ENCODE assay signal across 21 mouse cellular contexts in the genomic region with DNA sequence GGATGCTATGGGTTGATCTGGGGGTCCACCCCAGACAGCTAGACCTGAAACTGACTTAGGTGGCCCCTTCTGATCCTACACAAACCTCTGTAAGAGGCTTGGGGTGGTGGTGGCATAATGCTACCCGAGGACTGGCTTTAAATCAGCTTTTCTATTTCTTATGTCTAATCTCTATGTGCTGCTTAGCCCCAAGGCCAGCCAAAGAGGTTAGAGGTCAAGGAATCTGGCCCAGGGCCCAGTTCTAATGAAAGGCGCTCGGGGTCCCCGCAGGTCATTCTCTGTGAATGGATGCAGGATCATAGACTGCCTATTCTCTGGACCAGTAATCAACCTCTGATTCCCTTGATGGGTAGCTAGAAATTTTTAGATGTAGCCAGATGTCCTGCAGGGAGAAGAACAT.
"Had no signal": no experiment of that assay in that cellular context is flagged by ENCODE, and none has a peak within 500 bp of the region (broad histone marks: within the 10 kb centered on the region; RNA-seq: fewer than 3 reads in every experiment).

No protein-coding gene starts in this region.

- H3K27ac ChIP-seq: liver, embryonic 13.5 days; liver, embryonic 15.5 days; lung, embryonic 15.5 days; midbrain, embryonic 10.5 days; midbrain, embryonic 12.5 days; neural tube, embryonic 15.5 days; stomach, embryonic 15.5 days; stomach, postnatal 0 days had no signal

- H3K4me3 ChIP-seq: liver, embryonic 13.5 days; liver, embryonic 15.5 days; lung, embryonic 15.5 days; midbrain, embryonic 10.5 days; midbrain, embryonic 12.5 days; myocyte; neural tube, embryonic 13.5 days; neural tube, embryonic 15.5 days; stomach, embryonic 15.5 days had no signal

- H3K9me3 ChIP-seq: liver, embryonic 13.5 days; liver, embryonic 15.5 days; lung, embryonic 15.5 days; neural tube, embryonic 13.5 days; stomach, embryonic 15.5 days had no signal

- H3K4me2 ChIP-seq: liver, embryonic 11.5 days; liver, embryonic 13.5 days; liver, embryonic 15.5 days; lung, embryonic 15.5 days; midbrain, embryonic 12.5 days; neural tube, embryonic 13.5 days; neural tube, embryonic 15.5 days; stomach, embryonic 15.5 days had no signal

- H3K36me3 ChIP-seq: liver, embryonic 13.5 days; liver, embryonic 15.5 days; lung, embryonic 15.5 days; midbrain, embryonic 10.5 days; midbrain, embryonic 12.5 days; neural tube, embryonic 13.5 days; neural tube, embryonic 15.5 days; stomach, embryonic 15.5 days had no signal

- H3K4me1 ChIP-seq: midbrain, embryonic 12.5 days; stomach, embryonic 15.5 days had no signal

- H3K27me3 ChIP-seq: liver, embryonic 13.5 days; liver, embryonic 15.5 days; lung, embryonic 15.5 days; midbrain, embryonic 12.5 days; neural tube, embryonic 15.5 days; stomach, embryonic 15.5 days had no signal

- ATAC-seq: liver, postnatal 0 days; midbrain, embryonic 16.5 days had no signal

- H3K9ac ChIP-seq: liver, embryonic 13.5 days; liver, embryonic 15.5 days; liver, postnatal 0 days; lung, embryonic 15.5 days; midbrain, embryonic 12.5 days; neural tube, embryonic 13.5 days; neural tube, embryonic 15.5 days; stomach, embryonic 15.5 days had no signal

- DNase-seq: liver, embryonic 13.5 days; liver, postnatal 0 days; lung, adult 2 months; lung, postnatal 10 days; lung, postnatal 4 days; midbrain, embryonic 14.5 days; right cerebral cortex, postnatal 14 days; thymus, adult 2 months; thymus, postnatal 25 days; thymus, postnatal 4 days had no signal
